Mouse (Mus musculus) neural tube, embryonic 12.5 days (tissue): ENCODE results near the gene Trim75. TPM values are rescaled to one million over a fixed set of nuclear protein-coding genes. Genes with fewer than 3 reads are reported as not detected.
"Not testable (repeated sequence)": the region's sequence is repeated elsewhere in the genome, so short reads cannot be mapped to it uniquely, and the experiment has no call there.

ENCODE experiments used
- ATAC-seq: fragments of 200-750 bp; cut with Nextera tagmentation; 2 replicates; pipeline ENCODE4 v1.8.0; 2017; ENCODE audit warnings: low read depth, mild to moderate bottlenecking, moderate TSS enrichment, moderate library complexity; ENCODE audit not compliant: low FRiP score
- H3K27ac ChIP-seq: fragments of 300-500 bp; sonication (generic); 2 replicates; pipeline ENCODE4 v1.5.1; 2016
- H3K27me3 ChIP-seq: fragments of 300-500 bp; sonication (generic); replicated peaks from 2 replicates; pipeline ENCODE4 v1.6.1; 2016; ENCODE audit warnings: mild to moderate bottlenecking
- H3K36me3 ChIP-seq: fragments of 300-500 bp; sonication (generic); 2 replicates; pipeline ENCODE4 v1.6.1; 2016; ENCODE audit warnings: mild to moderate bottlenecking
- H3K4me1 ChIP-seq: fragments of 300-500 bp; sonication (generic); 2 replicates; pipeline ENCODE4 v1.6.1; 2016
- H3K4me2 ChIP-seq: fragments of 300-500 bp; sonication (generic); replicated peaks from 2 replicates; pipeline ENCODE4 v1.6.1; 2016; ENCODE audit warnings: mild to moderate bottlenecking
- H3K4me3 ChIP-seq: fragments of 300-500 bp; sonication (generic); 2 replicates; pipeline ENCODE4 v1.5.1; 2016
- H3K9ac ChIP-seq: fragments of 300-500 bp; sonication (generic); 2 replicates; pipeline ENCODE4 v1.6.1; 2016; ENCODE audit warnings: mild to moderate bottlenecking
- H3K9me3 ChIP-seq: fragments of 300-500 bp; sonication (generic); 2 replicates; pipeline ENCODE4 v1.6.1; 2016; ENCODE audit warnings: mild to moderate bottlenecking
- WGBS: fragments of 180-500 bp; shearing (Covaris S2); methylation state at CpG from one replicate; pipeline ENCODE4 v1.1.7; 2016; 5-methylcytosine and 5-hydroxymethylcytosine counted together
- polyA plus RNA-seq: library from polyadenylated mRNA; unstranded; fragments of >200 nt; fragmentation: Nextera tagmentation; extraction: Ambion mirVana; gene quantifications from 2 replicates; pipeline ENCODE4 v1.2.1, GENCODE M21; 2016

Trim75 gene
- 0.09 TPM in 1 of 2 replicates, not detected in the other for polyA plus RNA-seq

DNA sequence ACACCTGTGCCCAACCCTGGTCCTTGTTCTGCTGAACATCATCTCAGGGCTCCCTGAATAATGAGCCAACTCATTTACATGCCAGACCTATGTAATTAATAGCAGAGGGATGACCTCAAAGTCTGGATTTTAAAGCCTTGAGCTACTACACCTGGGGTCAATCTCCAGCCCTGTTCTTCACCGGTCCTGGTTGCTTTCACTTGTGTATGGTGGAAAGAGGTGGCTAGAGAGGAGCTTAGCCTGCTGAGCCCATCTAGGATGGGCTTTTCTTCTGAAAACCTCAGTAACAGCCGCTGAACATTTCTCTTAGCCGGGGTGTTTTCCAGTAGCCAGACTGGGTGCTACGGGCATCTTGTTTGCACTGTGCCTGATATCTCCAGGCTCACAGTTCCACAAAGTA is at the start of gene Trim75:
Gene Trim75 (minus strand): TSS at position 101 of the 400 bp plus-strand sequence.
- Histone ChIP-seq H3K9me3 (no peaks in the 10 kb centered on the region), H3K4me3 (no peak within 1 kb of the TSS), H3K4me2 (no peak within 1 kb of the TSS), H3K27me3 (no peaks in the 10 kb centered on the region), H3K36me3 (no peaks in the 10 kb centered on the region), H3K27ac (no peak within 1 kb of the TSS), H3K4me1 (no peaks in the 10 kb centered on the region), H3K9ac (no peak within 1 kb of the TSS)
- WGBS, result 93% methylated on average over 4 of the region's 4 CpGs
- ATAC-seq, result no peak

DNA sequence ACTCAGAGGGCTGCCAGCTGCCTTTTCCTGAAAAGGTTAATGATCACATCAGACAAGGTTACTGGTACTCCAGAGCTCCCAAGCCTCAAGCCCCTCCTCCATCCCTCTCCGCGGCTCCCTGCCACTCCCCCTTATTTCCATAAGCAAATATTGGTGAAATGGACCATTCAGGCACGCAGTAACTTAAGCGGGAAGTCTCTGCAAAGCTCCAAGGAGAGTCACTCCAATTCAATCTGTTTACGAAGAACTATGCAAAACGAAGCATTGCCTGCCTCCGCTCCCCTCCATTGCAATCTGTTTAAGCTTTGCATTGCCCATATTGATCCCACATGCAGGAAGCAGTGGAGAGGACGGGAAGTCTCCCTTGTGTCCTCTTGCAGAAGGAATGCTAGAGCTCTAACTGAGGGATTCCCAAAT is 49.5 kb upstream of the Trim75 start, which contains the start of gene Apela:
Gene Apela (minus strand): TSS at position 220 of the 417 bp plus-strand sequence.
- peak within 1 kb of the TSS; percentile 29; the same call in 1 of the 2 replicates for H3K9ac ChIP-seq
- H3K4me2 ChIP-seq, result peak within 1 kb of the TSS; percentile 60
- H3K4me1 ChIP-seq, result peaks cover 6% of the 10 kb centered on the region
- no peaks in the 10 kb centered on the region for H3K9me3 ChIP-seq
- no peaks in the 10 kb centered on the region for H3K36me3 ChIP-seq
- under 1% methylated on average over 8 of the region's 8 CpGs for WGBS
- H3K4me3 ChIP-seq, result peak within 1 kb of the TSS; percentile 24; the same call in 1 of the 2 replicates
- H3K27ac ChIP-seq, result no peak within 1 kb of the TSS
- peak; percentile 61 for ATAC-seq
- no peaks in the 10 kb centered on the region for H3K27me3 ChIP-seq

DNA sequence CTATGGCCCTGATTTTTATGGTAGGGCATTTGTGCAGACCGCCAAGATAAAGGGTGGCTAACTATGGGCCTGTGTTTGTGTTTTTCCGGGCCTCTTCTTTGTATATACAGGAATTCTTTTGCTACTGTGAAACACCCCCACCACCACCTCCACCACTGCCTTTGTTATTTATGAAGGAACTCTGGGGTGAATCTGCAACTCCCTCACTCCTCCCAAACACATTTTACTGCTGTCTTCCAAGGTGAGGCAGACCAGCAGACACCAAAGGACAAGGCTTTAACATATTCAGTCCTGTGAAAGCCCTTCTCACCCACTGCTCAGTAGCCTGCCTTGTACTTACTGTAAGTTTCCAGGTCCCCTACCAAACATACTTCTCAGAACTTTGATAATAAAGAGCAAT is 46.5 kb upstream of the Trim75 start:
- Histone ChIP-seq H3K36me3 (no peaks in the 10 kb centered on the region), H3K4me2 (peak overlapping the region; percentile 60; the same call in 1 of the 2 replicates), H3K27me3 (no peaks in the 10 kb centered on the region), H3K9me3 (no peaks in the 10 kb centered on the region), H3K4me3 (no peak overlapping the region), H3K9ac (no peak overlapping the region), H3K4me1 (peaks cover 6% of the 10 kb centered on the region), H3K27ac (no peak overlapping the region)
- 17% methylated on average over 2 of the region's 2 CpGs for WGBS
- ATAC-seq, result no peak

DNA sequence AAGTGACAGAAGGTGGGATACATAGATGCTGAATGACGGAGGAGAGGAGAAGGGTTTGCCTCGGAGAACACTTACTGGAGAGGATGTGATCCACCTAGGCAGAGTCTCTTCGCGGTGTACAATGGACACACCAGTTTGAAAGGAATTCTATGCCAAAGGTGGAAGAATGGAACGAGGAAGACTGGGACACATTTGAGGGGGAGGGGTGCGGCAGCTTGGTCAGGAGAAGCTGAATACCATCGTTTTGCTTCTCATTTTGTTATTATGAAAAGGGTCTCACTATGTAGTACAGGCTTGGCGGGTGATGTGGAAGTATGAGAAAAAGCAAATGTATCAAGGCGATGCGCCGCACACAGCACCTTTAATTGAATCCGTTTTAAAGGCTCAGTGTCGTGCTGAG is 45.4 kb upstream of the Trim75 start:
- Histone ChIP-seq H3K9me3 (no peaks in the 10 kb centered on the region), H3K4me2 (no peak overlapping the region), H3K9ac (no peak overlapping the region), H3K27me3 (no peaks in the 10 kb centered on the region), H3K36me3 (no peaks in the 10 kb centered on the region), H3K4me3 (no peak overlapping the region), H3K4me1 (peaks cover 6% of the 10 kb centered on the region), H3K27ac (no peak overlapping the region)
- 81% methylated on average over 13 of the region's 13 CpGs for whole genome bisulfite sequencing
- no peak for ATAC-seq

DNA sequence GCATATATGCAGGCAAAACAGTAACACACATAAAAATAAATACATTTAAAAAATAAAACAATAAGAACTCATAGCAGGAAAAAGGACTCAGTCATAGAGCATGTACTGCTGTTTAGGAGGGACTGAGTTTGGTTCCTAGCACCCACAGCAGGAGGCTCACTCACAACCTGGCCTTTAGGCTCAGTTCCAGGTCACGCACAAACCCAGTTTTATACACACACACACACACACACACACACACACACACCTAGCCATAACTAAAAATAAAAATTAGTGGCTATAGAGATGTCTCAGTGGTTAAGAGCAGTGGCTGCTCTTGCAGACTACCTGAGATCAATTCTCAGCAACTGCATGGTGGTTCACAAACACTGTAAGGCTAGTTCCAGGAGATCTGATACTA is 44.5 kb upstream of the Trim75 start:
- WGBS, result 100% methylated on average over 1 of the region's 1 CpGs
- H3K4me2 ChIP-seq, result no peak overlapping the region
- no peak for ATAC-seq

DNA sequence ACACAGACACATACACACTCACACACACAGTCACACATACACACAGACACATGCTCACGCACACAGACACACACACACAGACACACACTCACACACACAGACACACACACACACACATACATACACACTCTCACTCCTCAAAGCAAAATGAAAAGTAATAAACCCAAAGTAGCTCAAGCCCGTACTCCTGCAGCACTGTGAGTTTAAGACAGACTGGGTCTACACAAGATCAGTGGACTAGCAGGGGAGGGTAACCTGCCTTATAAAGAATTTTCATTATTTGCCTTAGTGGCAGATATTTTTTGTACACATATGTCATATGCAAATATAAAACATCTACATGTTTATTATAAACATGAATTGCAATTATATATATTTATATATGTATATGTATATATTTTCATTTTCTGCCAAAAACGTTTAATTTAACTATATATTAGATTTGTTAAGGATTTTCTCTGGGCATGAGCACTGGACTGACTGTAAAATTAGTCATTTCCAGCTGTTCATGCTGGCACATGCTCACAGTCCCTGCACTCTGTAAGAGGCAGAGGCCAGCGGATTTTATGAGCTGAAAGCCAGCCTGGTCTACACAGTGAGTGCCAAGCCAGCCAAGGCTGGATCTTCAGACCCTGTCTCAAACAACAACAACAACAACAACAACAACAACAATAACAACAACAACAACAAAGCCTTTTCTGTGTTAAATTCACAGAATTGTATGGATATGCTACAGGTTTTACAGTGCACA is 43.3 kb upstream of the Trim75 start:
- no peaks in the 10 kb centered on the region for H3K27me3 ChIP-seq
- 80% methylated on average over 4 of the region's 4 CpGs for WGBS
- ATAC-seq, result no peak
- peaks cover 6% of the 10 kb centered on the region for H3K4me1 ChIP-seq
- no peaks in the 10 kb centered on the region for H3K36me3 ChIP-seq
- no peak overlapping the region for H3K4me2 ChIP-seq
- H3K27ac ChIP-seq, result no peak overlapping the region
- no peak overlapping the region for H3K4me3 ChIP-seq
- no peak overlapping the region for H3K9ac ChIP-seq
- H3K9me3 ChIP-seq, result no peaks in the 10 kb centered on the region

More for the DNA sequence above, 44.5 kb upstream of the Trim75 start:
- Histone ChIP-seq H3K4me3 (no peak overlapping the region), H3K9ac (no peak overlapping the region), H3K27me3 (no peaks in the 10 kb centered on the region), H3K9me3 (no peaks in the 10 kb centered on the region), H3K27ac (no peak overlapping the region), H3K36me3 (no peaks in the 10 kb centered on the region), H3K4me1 (peaks cover 6% of the 10 kb centered on the region)

DNA sequence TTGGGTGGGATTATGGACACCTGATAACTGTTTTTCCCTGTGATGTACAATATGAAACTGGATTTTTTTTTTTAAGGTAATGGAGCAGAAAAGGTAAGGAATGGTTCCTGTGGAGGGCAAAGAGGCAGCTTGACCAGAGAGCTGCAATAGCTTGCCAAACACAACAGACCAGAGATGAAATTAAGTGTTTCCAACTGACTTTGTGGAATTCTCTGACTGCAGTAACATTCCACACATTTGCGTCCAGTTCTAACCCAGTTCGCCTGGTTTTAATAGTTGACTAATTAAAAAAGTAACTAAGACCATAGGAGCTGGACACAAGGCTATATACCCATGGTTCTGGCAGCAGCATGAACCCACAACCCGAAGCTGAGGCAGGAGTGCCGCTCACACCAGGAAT is 42.1 kb upstream of the Trim75 start:
- Histone ChIP-seq H3K4me1 (no peaks in the 10 kb centered on the region), H3K4me2 (no peak overlapping the region), H3K4me3 (no peak overlapping the region), H3K27ac (no peak overlapping the region), H3K27me3 (no peaks in the 10 kb centered on the region), H3K9me3 (no peaks in the 10 kb centered on the region), H3K9ac (no peak overlapping the region), H3K36me3 (no peaks in the 10 kb centered on the region)
- 86% methylated on average over 4 of the region's 4 CpGs for WGBS
- ATAC-seq, result no peak

DNA sequence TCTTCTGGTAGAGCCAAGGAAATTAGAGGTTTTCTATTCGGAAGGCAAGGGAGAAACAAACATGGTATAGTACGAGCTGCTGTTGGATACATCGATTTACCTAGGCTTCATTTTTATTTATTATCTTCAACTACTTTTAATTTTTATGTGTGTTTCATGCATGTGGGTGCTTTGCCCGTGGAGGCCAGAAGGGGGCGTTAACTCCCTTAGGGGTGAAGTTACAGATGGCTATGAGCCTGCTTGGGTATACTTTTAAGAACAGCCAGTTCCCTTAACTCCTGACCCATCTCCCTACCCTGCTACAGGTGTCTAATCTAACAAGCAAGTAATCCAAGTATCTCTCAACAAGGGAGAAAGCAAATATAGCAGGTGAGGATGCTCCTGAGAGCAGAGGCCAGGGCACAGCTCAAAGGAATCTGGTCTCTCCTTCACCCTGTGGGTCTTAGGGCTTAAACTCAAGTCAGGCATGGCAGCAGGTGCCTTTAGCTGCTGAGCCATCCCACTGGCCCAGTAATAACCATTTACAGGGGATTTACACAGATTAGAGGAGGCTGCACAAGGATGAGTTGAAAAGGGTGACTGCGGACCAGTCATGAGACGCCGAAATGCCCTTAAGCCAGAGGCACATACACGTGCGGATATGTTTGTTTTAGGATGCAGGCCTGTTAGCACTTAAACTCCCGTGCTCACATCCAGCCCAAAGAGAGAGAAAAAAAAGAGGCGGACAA is 41.5 kb upstream of the Trim75 start:
- Histone ChIP-seq H3K9me3 (no peaks in the 10 kb centered on the region), H3K4me3 (no peak overlapping the region), H3K36me3 (no peaks in the 10 kb centered on the region), H3K9ac (no peak overlapping the region), H3K27ac (no peak overlapping the region), H3K4me2 (no peak overlapping the region), H3K4me1 (no peaks in the 10 kb centered on the region), H3K27me3 (no peaks in the 10 kb centered on the region)
- no peak for ATAC-seq
- WGBS, result 87% methylated on average over 12 of the region's 12 CpGs

DNA sequence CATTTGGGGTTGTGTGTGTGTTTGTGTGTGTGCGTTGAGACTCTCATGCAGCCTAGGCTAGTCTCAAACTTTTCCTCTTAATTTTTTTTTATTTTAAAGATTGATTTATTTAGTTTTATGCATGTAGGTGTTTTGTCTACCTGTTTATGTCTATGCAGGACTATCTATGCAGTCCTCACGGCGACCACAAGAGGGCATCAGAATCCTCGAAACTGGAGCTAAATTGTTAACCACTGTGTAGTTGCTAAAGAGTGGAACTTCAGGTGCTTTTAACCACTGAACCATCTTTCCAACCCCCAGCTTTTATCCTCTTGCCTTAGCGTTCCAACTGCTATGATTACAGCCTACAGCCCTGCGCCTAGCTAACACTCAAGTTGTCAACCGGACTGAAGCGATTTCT is 34.9 kb upstream of the Trim75 start:
- 49% methylated on average over 8 of the region's 8 CpGs for WGBS
- no peak overlapping the region for H3K27ac ChIP-seq
- H3K4me1 ChIP-seq, result no peaks in the 10 kb centered on the region
- no peak overlapping the region for H3K4me2 ChIP-seq
- no peak overlapping the region for H3K9ac ChIP-seq
- no peaks in the 10 kb centered on the region for H3K27me3 ChIP-seq
- peak; percentile 25; the same call in 1 of the 2 replicates for ATAC-seq
- H3K36me3 ChIP-seq, result no peaks in the 10 kb centered on the region
- H3K4me3 ChIP-seq, result no peak overlapping the region
- no peaks in the 10 kb centered on the region for H3K9me3 ChIP-seq

DNA sequence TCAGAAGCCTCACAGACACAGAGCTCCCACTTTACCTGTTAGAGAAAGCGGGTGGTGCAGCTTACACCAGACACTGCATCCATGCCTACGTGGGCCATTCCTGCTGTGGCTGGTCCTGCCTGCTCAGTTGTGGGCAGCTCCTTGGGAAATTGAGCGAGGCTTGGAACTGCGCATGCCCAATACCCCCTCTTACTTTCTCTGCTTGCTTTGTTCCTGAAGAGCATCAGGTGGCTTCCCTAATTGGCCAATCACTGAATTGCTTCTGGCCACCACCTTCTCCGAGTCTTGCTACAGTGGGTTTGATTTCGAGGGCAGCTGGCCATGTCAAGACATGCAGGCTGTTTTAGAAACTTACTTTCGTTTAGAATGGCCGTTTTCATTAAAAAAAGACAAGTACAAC is 30.8 kb upstream of the Trim75 start, which contains the start of the genes Trim61 and Trim60:
Gene Trim61 (minus strand): TSS at position 101 of the 400 bp plus-strand sequence.
Gene Trim60 (minus strand): TSS at position 162 of the 400 bp plus-strand sequence.
- Histone ChIP-seq H3K9me3 (no peaks in the 10 kb centered on the region), H3K4me1 (no peaks in the 10 kb centered on the region), H3K9ac (no peak within 1 kb of the TSS), H3K27me3 (no peaks in the 10 kb centered on the region), H3K27ac (no peak within 1 kb of the TSS), H3K4me3 (no peak within 1 kb of the TSS), H3K36me3 (no peaks in the 10 kb centered on the region), H3K4me2 (no peak within 1 kb of the TSS)
- 91% methylated on average over 8 of the region's 8 CpGs for WGBS
- ATAC-seq, result no peak

DNA sequence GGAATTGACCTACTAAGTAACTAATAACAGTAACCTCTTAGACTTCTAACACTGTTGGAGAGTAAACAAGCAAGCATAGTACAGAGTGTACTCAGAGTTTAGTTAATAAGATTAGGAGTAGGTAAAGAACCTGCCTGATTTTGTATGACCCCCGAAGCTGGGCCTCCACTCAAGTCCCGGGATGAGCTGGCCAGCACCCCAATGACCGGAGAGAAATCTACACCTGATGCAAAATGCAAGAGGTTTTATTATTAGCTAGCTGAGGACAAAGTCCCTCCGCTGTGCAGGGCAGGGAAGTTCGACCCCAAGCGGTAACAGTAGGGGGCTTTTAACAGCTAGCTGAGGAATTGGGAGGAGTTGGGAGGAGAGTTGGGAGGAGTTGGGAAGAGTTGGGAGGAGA is 20.0 kb upstream of the Trim75 start:
- not testable (repeated sequence) for H3K27ac ChIP-seq, H3K4me2 ChIP-seq, ATAC-seq, H3K36me3 ChIP-seq, H3K4me3 ChIP-seq, H3K4me1 ChIP-seq, H3K27me3 ChIP-seq, H3K9ac ChIP-seq, H3K9me3 ChIP-seq
- 77% methylated on average over 6 of the region's 6 CpGs for WGBS

DNA sequence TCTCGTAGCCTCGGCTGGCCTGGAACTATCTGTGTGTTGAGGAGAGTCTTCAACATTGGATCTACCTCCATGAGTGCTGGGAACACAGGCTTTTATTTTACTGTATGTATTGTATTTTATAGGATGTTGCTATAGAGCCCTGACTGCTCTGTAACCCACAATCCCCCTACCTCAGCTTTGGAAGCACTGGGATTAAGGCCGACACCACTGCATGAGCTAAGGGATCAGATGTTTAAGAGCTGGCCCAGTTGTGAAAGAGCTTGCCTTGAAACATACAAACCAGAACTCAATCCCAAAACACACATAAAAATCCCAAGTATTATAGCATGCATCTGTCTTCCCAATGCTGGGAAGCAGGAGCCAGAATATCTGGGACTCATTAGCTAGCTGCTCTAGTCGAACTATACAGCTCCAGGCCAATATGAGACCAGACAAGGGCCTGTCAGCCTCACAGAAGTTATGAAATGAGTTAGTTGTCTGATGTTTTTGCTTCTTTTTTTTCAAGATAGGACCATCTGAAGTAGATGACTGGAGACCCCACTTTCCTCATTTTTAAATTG is 11.3 kb upstream of the Trim75 start:
- Histone ChIP-seq H3K27me3 (no peaks in the 10 kb centered on the region), H3K27ac (no peak overlapping the region), H3K4me2 (no peak overlapping the region), H3K9me3 (no peaks in the 10 kb centered on the region), H3K9ac (no peak overlapping the region), H3K4me1 (no peaks in the 10 kb centered on the region), H3K36me3 (no peaks in the 10 kb centered on the region), H3K4me3 (no peak overlapping the region)
- WGBS, result 88% methylated on average over 4 of the region's 4 CpGs
- ATAC-seq, result no peak
